Mouse (Mus musculus): Measurements from ENCODE around the gene D630003M21Rik.

D630003M21Rik gene

DNA sequence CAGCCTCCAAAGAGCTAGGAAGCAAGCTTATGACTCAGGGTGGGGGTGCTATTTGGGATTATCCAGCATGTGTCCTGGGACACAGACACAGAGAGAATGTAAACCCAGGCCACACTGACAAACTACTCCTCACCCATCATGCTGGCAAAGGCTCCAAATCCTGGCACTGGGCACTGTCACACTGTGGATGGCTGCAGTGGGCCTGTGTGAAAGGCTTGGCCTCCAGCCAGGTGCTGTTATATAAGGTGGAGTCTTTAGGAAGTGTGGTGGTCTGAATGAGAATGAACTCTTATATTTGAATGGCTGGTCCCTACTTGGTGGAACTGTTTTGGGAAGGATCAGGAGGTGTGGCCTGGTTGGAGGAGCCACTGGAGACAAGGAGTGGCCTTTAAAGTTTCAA, 7.7 kb upstream of the D630003M21Rik start:
- DNase-seq (ENCODE audit: low spot score in 2 of 2), result no peak

DNA sequence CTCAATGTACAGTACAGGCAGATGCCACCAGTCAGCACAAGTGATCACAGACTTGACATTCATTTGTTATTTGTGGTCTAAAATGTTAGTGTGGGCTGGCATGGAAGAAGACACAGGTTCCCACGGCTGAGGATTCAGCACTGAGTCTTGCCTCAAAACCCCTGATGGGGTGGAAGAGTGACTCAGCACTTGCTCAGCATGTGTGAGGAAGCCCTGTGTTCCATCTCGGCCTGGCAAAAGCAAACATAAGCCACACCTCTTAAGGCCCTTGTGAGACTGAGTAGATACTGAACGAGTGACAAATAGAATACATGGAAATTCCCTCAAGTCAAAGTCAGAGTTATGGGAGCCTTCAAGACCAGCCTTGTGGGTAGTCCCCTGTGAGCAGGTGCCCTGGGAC, 4.1 kb upstream of the D630003M21Rik start:
- no peak for DNase-seq (ENCODE audit: low spot score in 2 of 2)

DNA sequence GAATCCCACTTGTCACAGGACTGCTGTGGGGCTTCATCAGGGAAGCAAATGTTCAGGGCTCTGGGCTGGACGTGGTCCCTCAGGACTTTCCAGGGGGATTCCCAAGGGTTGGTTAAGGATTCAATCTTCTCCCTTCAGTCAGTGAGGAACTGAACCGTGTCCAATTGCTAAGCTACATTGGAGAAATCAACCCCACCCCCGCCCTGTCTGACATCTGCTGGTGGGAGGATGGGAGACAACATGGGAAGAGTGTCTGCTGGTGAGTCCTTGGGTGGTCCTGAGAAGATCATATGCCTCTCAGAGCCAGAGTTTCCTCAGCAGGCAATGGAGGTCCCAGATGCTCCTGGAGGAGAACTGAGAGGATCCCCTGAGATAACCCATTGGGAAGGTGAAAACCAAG, 3.4 kb upstream of the D630003M21Rik start:
- DNase-seq (ENCODE audit: low spot score in 2 of 2), result no peak

DNA sequence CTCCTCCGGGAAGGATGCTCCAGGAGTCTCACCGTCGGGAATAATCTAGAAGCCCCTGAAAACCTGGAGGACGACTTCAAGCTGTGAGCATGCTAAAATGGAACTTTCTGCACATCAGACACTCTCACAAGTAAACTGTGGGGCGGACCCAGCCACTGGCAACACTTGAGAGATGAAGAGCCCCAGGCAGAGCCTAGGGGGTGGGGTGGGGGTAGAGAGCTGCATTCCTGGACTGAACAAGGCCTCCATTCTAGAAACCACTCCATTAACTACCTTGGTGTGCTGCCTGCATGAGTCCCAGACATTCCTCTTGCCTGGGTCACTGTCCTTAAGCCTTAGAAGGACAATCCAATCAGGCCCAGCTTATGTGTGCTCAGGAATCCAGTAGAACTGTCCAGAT, 2.0 kb upstream of the D630003M21Rik start:
- DNase-seq (ENCODE audit: low spot score in 2 of 2), result no peak

DNA sequence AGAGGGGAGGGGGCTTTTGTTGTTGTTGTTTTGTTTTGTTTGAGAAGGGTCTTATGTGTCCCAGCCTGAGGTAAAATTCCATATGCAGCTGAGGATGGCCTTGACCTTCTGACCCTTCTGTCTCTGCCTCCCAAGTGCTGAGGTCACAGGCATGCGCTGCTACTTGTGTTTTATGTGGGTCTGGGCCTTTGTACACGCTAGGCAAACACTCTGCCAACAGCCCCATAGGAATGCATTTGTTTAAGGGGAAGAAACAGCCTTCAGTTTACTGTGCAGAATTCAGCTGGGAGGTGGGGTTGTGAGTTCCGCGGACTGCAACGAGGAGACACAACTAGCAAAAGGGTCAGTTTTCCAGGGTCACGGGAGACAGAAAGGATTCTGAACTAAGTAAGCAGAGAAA, 1.6 kb upstream of the D630003M21Rik start:
- no peak for DNase-seq (ENCODE audit: low spot score in 2 of 2)

GRCm38 (mm10) chr2:158229503-158229892, 476 bp upstream of the D630003M21Rik start:
- no peak for DNase-seq (ENCODE audit: low spot score in 2 of 2)

GRCm38 (mm10) chr2:158225301-158225700, 3.7 kb downstream of the D630003M21Rik start:
- DNase-seq (ENCODE audit: low spot score in 2 of 2), result no peak

DNA sequence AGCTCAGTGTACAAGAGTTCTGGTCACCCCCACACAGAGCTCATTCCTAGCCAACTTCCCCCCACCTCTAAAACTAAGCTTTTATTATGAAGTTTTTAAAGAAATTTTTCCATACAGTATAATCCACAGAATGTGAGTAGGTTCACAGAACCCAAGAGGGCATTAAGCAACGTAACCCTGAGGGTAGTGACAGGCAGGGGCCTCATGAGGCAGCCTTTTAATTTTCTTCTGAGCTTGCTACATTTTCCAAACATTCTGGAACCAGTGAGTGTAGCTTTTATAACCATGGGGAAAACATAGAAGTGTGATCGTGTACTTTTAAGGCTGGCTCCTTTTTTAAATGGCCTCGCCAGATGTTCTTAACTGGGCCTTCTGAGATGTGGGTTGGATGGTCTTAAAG, 5.5 kb downstream of the D630003M21Rik start:
- DNase-seq (ENCODE audit: low spot score in 2 of 2), result no peak

DNA sequence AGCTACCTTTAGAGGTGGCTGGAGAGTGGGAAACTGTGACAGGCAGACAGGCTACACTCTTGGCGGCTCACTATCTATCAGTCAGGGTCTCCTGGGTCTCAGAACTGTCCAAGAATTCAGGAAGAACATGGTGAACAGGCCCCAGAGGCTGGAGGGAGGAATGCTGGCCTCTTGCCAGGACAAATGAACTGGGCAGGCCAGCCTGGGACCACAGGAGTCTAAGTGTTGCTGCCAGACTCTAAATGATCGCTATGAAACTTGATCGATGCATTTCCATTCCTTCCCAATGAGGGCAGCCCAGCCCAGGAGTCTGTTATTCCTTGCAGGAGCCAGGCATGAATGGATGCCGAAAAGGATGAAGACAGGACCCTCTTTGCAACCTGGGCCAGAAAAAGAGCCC, 6.4 kb downstream of the D630003M21Rik start:
- DNase-seq (ENCODE audit: low spot score in 2 of 2), result no peak

GRCm38 (mm10) chr2:158221446-158222084, 7.5 kb downstream of the D630003M21Rik start:
- DNase-seq (ENCODE audit: low spot score in 2 of 2), result no peak

- no peak for DNase-seq (ENCODE audit: low spot score in 2 of 2)
Measured at GRCm38 (mm10) chr2:158219562-158219961, 9.5 kb downstream of the D630003M21Rik start.

DNA sequence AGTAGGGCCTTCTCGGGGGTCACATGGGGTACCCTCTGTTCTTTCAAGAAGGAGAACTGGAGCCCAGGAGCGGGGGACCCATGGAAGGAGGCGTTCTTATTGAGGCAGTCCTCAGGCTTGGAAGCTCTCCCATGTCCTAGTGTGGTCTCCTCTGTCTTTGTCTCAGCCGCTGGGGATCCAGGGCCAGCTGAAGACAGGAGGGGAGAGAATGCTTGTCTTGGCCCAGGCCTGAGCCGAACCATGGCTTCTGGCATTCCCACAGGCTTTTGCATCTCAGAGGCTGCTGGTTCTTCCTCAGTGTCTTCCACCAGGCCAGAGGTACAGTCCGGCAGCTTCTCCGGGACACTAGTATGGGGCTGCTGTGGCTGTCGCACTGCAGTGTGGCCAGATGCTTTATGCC, 12.5 kb downstream of the D630003M21Rik start:
- no peak for DNase-seq (ENCODE audit: low spot score in 2 of 2)

DNA sequence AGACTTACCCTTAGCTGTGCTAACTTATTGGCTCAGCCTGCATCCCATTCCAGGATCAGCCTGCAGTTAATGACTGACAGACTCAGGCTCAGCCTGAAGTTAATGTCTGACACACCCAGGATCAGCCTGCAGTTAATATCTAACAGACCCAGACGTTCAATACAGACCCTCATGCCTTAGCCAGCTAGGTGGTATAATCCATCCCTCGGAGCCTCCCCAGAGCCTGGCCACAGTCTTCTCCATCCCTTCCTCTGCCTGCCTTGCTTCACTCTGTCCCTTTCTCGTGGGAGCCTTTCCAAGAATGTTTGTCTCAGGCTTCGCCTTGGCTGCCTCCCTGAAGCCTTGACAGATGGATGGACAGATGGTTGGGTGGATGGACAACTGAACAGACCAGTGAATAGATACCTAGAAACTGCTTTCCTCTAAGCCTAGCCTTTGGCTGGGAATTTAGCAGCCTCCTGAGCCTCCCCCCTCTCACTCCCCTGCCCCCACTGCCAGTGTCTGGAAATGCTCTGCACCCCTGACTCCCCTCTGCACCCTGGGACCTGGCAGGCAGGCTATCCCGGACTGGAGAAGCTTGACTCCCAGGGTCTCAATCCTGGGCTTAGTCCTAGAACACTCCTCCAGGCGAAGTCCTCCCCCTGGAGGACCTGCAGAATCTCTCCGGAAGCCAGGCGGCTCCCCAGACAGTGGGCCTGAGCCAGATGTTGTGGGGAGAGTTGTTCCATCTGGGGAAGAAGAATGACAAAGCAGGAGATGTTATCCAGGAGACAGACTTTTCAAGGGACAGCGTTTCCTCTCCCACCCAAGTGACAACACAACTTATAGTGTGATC, 13.5 kb downstream of the D630003M21Rik start:
- no peak for DNase-seq (ENCODE audit: low spot score in 2 of 2)

GRCm38 (mm10) chr2:158211764-158212471, 17.1 kb downstream of the D630003M21Rik start:
- DNase-seq (ENCODE audit: low spot score in 2 of 2), result no peak

DNA sequence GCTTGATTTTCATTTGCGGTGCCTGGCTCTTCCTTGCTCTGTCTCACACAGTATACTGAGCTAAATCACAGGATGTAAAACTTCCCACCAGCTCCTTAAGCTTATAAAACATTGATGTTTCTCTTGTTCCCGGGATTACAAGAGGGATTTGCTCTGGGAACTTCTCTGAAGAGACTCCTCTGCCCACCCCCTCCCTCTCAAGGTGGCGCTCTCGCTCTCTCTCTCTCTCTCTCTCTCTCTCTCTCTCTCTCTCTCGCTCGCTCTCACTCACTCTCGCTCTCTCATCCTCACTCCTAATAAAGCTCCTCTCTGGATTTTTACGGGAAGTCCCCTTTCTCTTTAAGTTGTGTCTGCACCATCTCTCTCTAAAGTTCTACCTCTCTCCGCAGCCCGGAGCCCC, 18.1 kb downstream of the D630003M21Rik start:
- DNase-seq (ENCODE audit: low spot score in 2 of 2), result no peak

DNA sequence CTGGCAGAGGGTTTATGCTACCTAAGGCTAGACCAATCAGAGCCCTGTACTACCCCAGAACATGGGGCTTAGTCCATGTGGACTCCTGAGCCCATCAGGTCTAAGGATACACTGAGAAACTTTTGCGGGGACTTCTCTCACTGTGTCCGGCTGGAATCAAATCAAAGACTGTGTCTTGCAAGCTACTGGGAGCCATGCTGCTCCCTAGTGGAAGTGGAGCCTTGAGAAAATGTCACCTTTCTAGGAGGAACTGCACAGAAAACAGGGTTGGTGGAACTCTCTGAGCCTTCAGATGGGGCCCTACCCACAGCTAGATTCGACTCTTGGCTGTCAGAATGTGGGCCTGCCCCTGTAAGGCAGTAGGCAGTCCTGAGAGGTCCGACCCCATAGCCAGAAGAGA, 18.5 kb downstream of the D630003M21Rik start:
- no peak for DNase-seq (ENCODE audit: low spot score in 2 of 2)

DNA sequence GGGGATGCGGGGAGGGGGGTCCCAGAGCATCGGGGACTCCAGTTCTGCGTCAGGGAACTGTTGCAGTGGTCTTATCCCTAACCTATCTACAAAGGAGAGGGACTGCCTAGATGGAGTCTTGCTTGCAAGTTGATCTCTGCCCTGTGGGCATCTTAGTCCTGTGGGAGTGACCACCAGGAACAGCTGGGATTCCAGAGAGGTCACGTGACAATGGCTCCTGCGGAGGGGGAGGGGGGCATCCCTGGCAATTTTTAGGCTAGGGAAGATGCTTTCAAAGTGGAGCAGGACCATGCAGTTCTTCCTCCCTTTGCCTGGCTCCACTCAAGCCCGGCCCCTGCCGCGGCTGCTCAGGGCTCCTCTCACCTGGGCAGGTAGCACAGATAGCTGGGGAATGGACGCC, 19.2 kb downstream of the D630003M21Rik start:
- no peak for DNase-seq (ENCODE audit: low spot score in 2 of 2)

DNA sequence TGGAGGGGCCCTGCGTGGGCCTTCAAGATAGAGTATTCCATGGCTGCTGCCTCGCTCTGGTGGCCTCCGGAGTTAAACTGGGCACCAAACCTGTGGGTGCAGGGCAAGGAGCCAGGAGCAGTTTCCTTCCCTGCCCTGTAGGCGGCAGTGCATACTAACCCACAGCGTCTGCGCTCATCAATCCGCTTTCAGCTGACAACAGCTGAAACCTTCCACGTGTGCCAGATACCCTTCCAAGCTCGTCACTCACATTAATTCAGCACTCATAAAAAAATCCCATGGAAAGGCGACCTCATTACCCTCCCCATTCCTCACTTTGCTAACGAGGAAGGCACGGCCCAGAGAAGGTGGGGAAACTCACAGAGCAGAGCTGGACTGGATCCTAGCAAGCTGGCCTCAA, 21.2 kb downstream of the D630003M21Rik start:
- peak; percentile 62 to 79 for DNase-seq (ENCODE audit: low spot score in 2 of 2)

GRCm38 (mm10) chr2:158204114-158204513, 24.9 kb downstream of the D630003M21Rik start:
- peak; percentile 72 to 94 for DNase-seq (ENCODE audit: low spot score in 2 of 2)

DNA sequence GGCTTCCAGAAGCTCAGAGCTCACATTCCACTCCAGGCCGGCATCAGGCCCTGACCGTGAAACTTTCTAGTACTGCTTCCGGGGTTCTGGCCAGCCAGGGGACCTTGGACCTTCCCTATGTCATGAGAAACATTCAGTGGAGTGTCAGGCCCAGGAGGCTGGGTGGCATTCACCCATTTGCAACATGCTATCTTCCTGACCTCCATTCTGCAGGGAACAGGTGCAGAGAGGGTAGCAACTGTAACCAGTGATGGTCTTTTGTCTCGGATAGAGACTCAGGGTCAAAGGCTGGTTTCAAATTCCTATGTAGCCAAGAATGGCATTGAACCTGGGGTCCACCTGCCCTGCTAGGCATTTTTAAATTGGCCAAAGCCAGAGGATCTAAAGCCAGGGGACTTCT, 25.3 kb downstream of the D630003M21Rik start:
- DNase-seq (ENCODE audit: low spot score in 2 of 2), result no peak

DNA sequence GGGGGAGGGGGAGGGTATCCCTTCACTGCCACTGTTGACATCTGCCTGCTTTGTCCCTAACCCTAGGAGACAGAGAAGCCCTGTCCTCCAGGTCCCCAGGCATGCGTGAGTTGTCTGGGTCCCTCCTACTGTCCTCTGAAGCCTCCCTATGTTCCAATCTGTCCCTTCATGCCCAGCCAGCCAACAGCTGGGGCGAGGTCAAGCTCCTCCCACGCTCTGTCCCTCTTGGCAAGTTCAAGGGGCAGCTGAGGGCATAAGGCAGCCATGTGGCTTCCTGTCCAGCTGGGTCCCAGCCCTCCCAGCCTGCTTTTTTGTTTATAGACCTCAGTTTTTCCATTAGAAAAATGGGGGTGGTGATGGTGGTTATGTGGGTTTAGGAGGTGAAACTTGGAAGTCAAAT, 29.7 kb downstream of the D630003M21Rik start:
- DNase-seq (ENCODE audit: low spot score in 2 of 2), result no peak

GRCm38 (mm10) chr2:158198861-158199260, 30.2 kb downstream of the D630003M21Rik start:
- no peak for DNase-seq (ENCODE audit: low spot score in 2 of 2)

- DNase-seq (ENCODE audit: low spot score in 2 of 2), result no peak
Measured at GRCm38 (mm10) chr2:158197971-158198370, 31.1 kb downstream of the D630003M21Rik start.

Measured in spleen, postnatal 4 days (tissue).